In the genomic region with DNA sequence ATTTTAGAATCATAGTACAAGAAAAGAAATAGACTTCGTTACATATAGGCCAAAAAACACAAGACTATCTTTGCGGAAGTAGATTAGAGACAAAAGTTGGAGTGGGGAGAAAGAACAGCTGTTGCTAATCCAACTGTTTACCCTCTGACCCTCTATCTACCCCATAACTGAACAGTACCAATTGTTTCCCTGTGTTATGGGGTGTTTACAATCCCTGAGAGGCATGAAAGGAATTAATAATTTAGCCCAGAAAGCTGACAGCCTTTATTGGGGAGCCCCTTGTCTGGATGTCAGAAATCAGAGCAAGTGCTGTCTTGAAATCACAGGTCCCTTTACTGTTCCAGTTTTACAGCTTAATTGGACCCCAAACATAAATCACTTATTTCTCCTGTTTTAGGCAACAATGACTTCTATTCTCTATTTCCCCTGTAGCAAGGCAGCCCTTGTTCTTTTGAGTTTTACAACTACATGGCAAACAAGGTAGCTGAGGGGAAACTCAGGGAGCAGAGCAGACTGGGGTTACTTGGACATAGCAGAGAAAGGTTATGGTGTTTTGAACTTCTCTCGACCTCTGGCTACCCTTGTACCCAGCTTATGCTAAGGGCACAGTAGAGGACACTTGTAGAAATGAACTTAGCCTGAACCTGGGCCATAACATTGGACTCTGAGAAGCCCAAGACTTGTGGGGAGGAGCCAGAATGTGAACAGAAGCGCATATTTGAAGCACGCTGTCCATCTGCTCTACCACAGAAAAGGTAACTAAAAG, we compare ENCODE assay signal across 20 mouse cellular contexts. TPM values are rescaled to one million over a fixed set of nuclear protein-coding genes. Genes with fewer than 3 reads are reported as not detected.
DNase-seq lines count a peak whose midpoint lies in the region; ATAC-seq lines count a peak whose summit lies in the region.
"Had no signal": no experiment of that assay in that cellular context is flagged by ENCODE, and none has a peak within 500 bp of the region (broad histone marks: within the 10 kb centered on the region; RNA-seq: fewer than 3 reads in every experiment).

No protein-coding gene starts in this region.

- WGBS in limb, embryonic 11.5 days = 62% methylated on average over 5 of the region's 5 CpGs
- 72% methylated on average over 5 of the region's 5 CpGs for WGBS in limb, embryonic 10.5 days
- WGBS in intestine, embryonic 16.5 days = 62% methylated on average over 5 of the region's 5 CpGs
- WGBS in midbrain, embryonic 10.5 days = 85% methylated on average over 5 of the region's 5 CpGs

- H3K27me3 ChIP-seq in limb, embryonic 11.5 days (ENCODE audit: control insufficient read depth, insufficient read depth, low read length) = no peaks in the 10 kb centered on the region
- no peaks in the 10 kb centered on the region for H3K27me3 ChIP-seq in limb, embryonic 10.5 days (ENCODE audit: low read depth, poor library complexity, severe bottlenecking)
- no peaks in the 10 kb centered on the region for H3K27me3 ChIP-seq in intestine, embryonic 16.5 days (replicated peaks; ENCODE audit: control insufficient read depth, insufficient read depth, low read length)
- no peaks in the 10 kb centered on the region for H3K27me3 ChIP-seq in midbrain, embryonic 10.5 days (ENCODE audit: low read depth, poor library complexity, severe bottlenecking)
- H3K27me3 ChIP-seq: forebrain, embryonic 13.5 days; heart, embryonic 13.5 days had no signal

- H3K9me3 ChIP-seq in limb, embryonic 11.5 days (ENCODE audit: control insufficient read depth, low read length) = no peaks in the 10 kb centered on the region
- no peaks in the 10 kb centered on the region for H3K9me3 ChIP-seq in limb, embryonic 10.5 days (replicated peaks)
- H3K9me3 ChIP-seq in intestine, embryonic 16.5 days (ENCODE audit: control insufficient read depth, low read length) = no peaks in the 10 kb centered on the region
- no peaks in the 10 kb centered on the region for H3K9me3 ChIP-seq in midbrain, embryonic 10.5 days (replicated peaks)
- H3K9me3 ChIP-seq: embryonic facial prominence, embryonic 10.5 days; forebrain, embryonic 13.5 days; heart, embryonic 13.5 days; hindbrain, embryonic 10.5 days had no signal

- H3K4me1 ChIP-seq in limb, embryonic 11.5 days (ENCODE audit: control insufficient read depth, insufficient read depth, low read length) = no peaks in the 10 kb centered on the region
- H3K4me1 ChIP-seq in limb, embryonic 10.5 days = peaks cover 7% of the 10 kb centered on the region
- H3K4me1 ChIP-seq in intestine, embryonic 16.5 days (ENCODE audit: control insufficient read depth, insufficient read depth, low read length) = peaks cover 5% of the 10 kb centered on the region
- peaks cover 5% of the 10 kb centered on the region; the same call in 1 of the 2 replicates for H3K4me1 ChIP-seq in midbrain, embryonic 10.5 days
- H3K4me1 ChIP-seq: embryonic facial prominence, embryonic 10.5 days; forebrain, embryonic 13.5 days; hindbrain, embryonic 10.5 days had no signal

- H3K27ac ChIP-seq in limb, embryonic 11.5 days (replicated peaks; ENCODE audit: low read depth, low read length) = no peak overlapping the region
- no peak overlapping the region for H3K27ac ChIP-seq in limb, embryonic 10.5 days
- no peak overlapping the region for H3K27ac ChIP-seq in intestine, embryonic 16.5 days (ENCODE audit: low read length)
- no peak overlapping the region for H3K27ac ChIP-seq in midbrain, embryonic 10.5 days (replicated peaks)
- H3K27ac ChIP-seq: embryonic facial prominence, embryonic 10.5 days; forebrain, embryonic 13.5 days; gastrocnemius, adult 2 months; heart, embryonic 13.5 days; hindbrain, embryonic 10.5 days; hindbrain, embryonic 14.5 days had no signal

- no peak overlapping the region for H3K9ac ChIP-seq in limb, embryonic 11.5 days (ENCODE audit: low read length)
- no peak overlapping the region for H3K9ac ChIP-seq in intestine, embryonic 16.5 days (ENCODE audit: low read depth, low read length)
- H3K9ac ChIP-seq: forebrain, embryonic 13.5 days; forebrain, postnatal 0 days; heart, embryonic 13.5 days; hindbrain, embryonic 14.5 days had no signal

- peaks cover 2% of the 10 kb centered on the region; the same call in 1 of the 2 replicates for H3K36me3 ChIP-seq in limb, embryonic 11.5 days (ENCODE audit: control insufficient read depth, insufficient read depth, low read length)
- peaks cover 82% of the 10 kb centered on the region for H3K36me3 ChIP-seq in limb, embryonic 10.5 days
- no peaks in the 10 kb centered on the region for H3K36me3 ChIP-seq in intestine, embryonic 16.5 days (ENCODE audit: control insufficient read depth, insufficient read depth, low read length)
- H3K36me3 ChIP-seq in midbrain, embryonic 10.5 days = peaks cover 78% of the 10 kb centered on the region

- peak; percentile 57; the same call in 1 of the 2 replicates for ATAC-seq in limb, embryonic 11.5 days (ENCODE audit: insufficient number of reproducible peaks, low FRiP score, low TSS enrichment, low read depth)
- peak; percentile 70 for ATAC-seq in intestine, embryonic 16.5 days
- ATAC-seq: forebrain, embryonic 13.5 days; forebrain, postnatal 0 days had no signal

- no peak overlapping the region for H3K4me3 ChIP-seq in limb, embryonic 11.5 days (ENCODE audit: low read depth, low read length)
- H3K4me3 ChIP-seq in limb, embryonic 10.5 days = no peak overlapping the region
- H3K4me3 ChIP-seq in intestine, embryonic 16.5 days (ENCODE audit: low read length) = no peak overlapping the region
- H3K4me3 ChIP-seq in midbrain, embryonic 10.5 days = no peak overlapping the region
- H3K4me3 ChIP-seq: embryonic facial prominence, embryonic 10.5 days; forebrain, embryonic 13.5 days; gastrocnemius, adult 2 months; heart, embryonic 13.5 days; hindbrain, embryonic 10.5 days had no signal

- H3K4me2 ChIP-seq in limb, embryonic 11.5 days (ENCODE audit: low read depth, severe bottlenecking) = no peak overlapping the region
- H3K4me2 ChIP-seq in intestine, embryonic 16.5 days (ENCODE audit: low read depth, low read length) = no peak overlapping the region
- H3K4me2 ChIP-seq: forebrain, embryonic 13.5 days; heart, embryonic 13.5 days; hindbrain, embryonic 14.5 days had no signal

- DNase-seq in embryo, embryonic 9.5 days (ENCODE audit: extremely low spot score) = peak; percentile 7
- no peak for DNase-seq in embryo, embryonic 10 days (ENCODE audit: low spot score)
- DNase-seq in limb, embryonic 11.5 days (ENCODE audit: low spot score) = no peak
- DNase-seq in limb, embryonic 10.5 days (ENCODE audit: low spot score) = no peak
- DNase-seq in mesoderm, embryonic 11.5 days (ENCODE audit: low read depth, low spot score) = peak; percentile 15
- no peak for DNase-seq in natural killer cell, adult 2 months (ENCODE audit: low spot score in 2 of 2)
- no peak for DNase-seq in midbrain, embryonic 10.5 days (ENCODE audit: low spot score)
- DNase-seq: adrenal gland, postnatal 14 days; cerebellum, adult 11-12 months; cerebellum, adult 9-11 months; forebrain, postnatal 0 days; gastrocnemius, adult 2 months; gastrocnemius, postnatal 25 days had no signal

RNA-seq across cellular contexts. Expression of gene Nr6a1, which starts 46.4 kb away (rescaled TPM):
- polyA plus RNA-seq in limb, embryonic 11.5 days (2014; fragmentation: Nextera tagmentation; extraction: Ambion mirVana) = 1.3 TPM in 2 replicates
- 1.9 and 4.8 TPM in 2 replicates for polyA plus RNA-seq in limb, embryonic 10.5 days (2016; fragmentation: Nextera tagmentation; extraction: Ambion mirVana)
- 1.4 and 1.7 TPM in 2 replicates for polyA plus RNA-seq in intestine, embryonic 16.5 days (2015; fragmentation: Nextera tagmentation; extraction: Ambion mirVana)
- polyA plus RNA-seq in midbrain, embryonic 10.5 days (2016; fragmentation: Nextera tagmentation; extraction: Ambion mirVana) = 5.8 and 11.9 TPM in 2 replicates

RNA-seq across cellular contexts. Expression of gene Olfml2a, which starts 50.7 kb away (rescaled TPM):
- polyA plus RNA-seq in limb, embryonic 11.5 days (2014; fragmentation: Nextera tagmentation; extraction: Ambion mirVana) = 2.7 and 3.4 TPM in 2 replicates
- polyA plus RNA-seq in limb, embryonic 10.5 days (2016; fragmentation: Nextera tagmentation; extraction: Ambion mirVana) = 1.6 and 2.7 TPM in 2 replicates
- 1.8 and 2.1 TPM in 2 replicates for polyA plus RNA-seq in intestine, embryonic 16.5 days (2015; fragmentation: Nextera tagmentation; extraction: Ambion mirVana)
- 1.5 and 2.0 TPM in 2 replicates for polyA plus RNA-seq in midbrain, embryonic 10.5 days (2016; fragmentation: Nextera tagmentation; extraction: Ambion mirVana)
- polyA plus RNA-seq: C2C12 had no signal

Comparison
In these comparisons a context has a peak if more than half of its experiments do, and no peak if none do; other contexts are left out.
1. DNase-seq: peak in embryo, embryonic 9.5 days (single experiment) and mesoderm, embryonic 11.5 days (single experiment); none in embryo, embryonic 10 days (single experiment), limb, embryonic 11.5 days (single experiment), limb, embryonic 10.5 days (single experiment), natural killer cell, adult 2 months (0 of 2) and midbrain, embryonic 10.5 days (single experiment).